Mouse (Mus musculus) neural tube, postnatal 0 days (tissue): ENCODE measurements around the gene Ang2. TPM values are rescaled to one million over a fixed set of nuclear protein-coding genes. Genes with fewer than 3 reads are reported as not detected.

Source experiments
- polyA plus RNA-seq: library from polyadenylated mRNA; unstranded; fragments of >200 nt; fragmentation: Nextera tagmentation; extraction: Ambion mirVana; gene quantifications from 2 replicates; pipeline ENCODE4 v1.2.1, GENCODE M21; 2015

The Ang2 gene
- polyA plus RNA-seq = not detected in 2 replicates

DNA sequence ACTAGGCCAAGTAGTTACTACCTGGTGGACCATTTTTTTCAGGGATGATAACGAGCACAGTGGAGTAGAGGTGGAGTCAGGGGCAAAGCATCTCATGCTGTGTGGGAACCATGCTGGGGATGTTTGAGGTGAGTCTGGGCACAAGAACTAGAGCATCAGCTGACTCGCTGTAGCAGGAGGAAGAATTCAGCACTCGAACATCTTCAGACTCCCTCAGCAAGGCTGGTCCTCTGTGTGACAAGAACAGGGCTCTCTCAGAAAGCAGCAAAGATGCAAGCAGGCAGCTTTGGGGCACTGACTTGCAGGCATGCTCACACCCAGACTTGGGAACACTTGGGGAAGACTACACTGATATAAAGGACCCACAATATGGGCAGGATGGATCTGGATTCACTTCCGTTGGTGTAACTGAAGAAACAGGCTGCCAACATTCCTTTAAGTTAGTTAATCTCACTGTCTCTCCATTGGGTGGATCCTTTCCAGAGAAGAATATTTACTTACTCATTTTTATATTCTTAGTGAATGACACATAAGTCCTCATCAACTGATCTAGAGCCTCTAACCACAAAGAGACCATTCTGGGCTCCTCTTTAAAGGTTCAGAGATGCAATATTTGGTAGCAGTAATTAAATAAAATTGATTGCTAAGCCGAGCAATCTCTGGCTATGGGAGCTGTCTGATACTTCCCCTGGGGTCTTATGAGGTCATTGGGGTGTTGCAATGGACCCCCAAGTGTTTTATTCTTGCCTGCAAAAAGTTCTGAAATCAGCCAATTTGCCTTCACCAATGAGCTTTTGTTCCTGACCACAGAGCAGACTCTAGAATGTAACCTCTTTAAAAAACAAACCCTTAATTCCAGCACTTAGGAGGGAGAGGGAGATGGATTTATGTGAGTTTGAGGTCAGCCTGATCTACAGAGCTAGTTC, at the start of gene Ang2:
Gene Ang2, minus strand, starts transcription at position 51 of the 926 bp plus-strand sequence.

DNA sequence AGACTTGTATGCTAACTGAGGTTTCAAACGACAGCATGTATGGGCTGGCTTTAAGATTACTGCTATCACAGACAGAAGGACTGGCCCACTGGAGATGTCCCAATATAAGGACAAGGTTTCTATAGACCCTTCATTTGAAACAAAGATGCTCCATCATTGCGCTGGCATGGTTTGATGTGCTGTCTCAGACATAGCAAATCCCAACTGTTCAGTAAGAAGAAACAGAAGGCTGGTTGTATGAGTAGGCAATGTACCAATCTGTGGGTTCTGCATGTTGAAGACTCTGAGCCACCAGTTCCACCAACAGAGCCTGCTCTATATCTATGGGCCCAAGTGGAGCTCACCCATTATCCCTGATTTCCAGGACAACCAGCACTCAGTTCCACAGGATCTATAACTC, 4.2 kb upstream of the Ang2 start, which contains the start of gene Ear14:
Gene Ear14, plus strand, starts transcription at position 277 of the 400 bp plus-strand sequence.

DNA sequence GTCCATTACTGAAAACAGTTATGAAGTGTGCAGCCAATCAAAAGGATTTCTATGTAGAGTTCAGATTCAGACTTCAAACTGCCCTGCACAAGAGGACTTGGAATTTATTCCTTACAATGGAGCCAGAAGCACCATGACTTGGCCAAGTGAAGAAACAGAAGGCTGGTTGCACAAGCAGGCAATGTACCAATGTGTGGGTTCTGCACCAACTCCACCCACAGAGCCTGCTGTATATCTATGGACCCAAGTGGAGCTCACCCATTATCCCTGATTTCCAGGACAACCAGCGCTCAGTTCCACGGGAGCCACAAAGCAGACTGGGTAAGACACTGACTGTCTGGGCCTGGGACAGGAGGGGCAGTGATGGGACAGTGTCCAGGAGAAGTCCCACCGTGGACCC, 37.0 kb downstream of the Ang2 start, which contains the start of gene Rnase2b:
Gene Rnase2b, plus strand, starts transcription at position 285 of the 400 bp plus-strand sequence.

DNA sequence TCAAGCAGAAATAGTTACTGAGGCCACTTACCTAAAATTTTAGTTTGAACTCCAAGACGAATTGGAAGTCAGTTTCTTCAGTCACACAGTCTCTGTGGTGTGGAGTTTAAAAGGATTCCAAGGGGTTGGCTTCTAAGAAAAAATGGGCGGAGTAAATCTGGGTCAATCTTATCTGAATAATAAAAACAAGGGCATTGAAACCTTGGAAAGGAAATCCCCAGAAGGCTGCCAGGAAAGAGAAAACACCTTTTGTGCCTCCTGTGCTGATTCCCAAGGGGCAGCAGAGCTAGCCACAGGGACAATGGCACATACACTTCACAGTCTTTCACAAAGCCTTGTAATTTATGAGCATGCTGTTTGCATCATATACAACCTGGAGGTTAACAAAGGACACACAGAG, 52.3 kb downstream of the Ang2 start, which contains the start of gene Rnase1:
Gene Rnase1, minus strand, starts transcription at position 101 of the 400 bp plus-strand sequence.

Other genes starting within 250 kb of the Ang2 start
- 1.1 and 1.5 TPM in 2 replicates for gene Pnp2, start 243.2 kb downstream of the Ang2 start, polyA plus RNA-seq
- gene Rnase10, start 191.4 kb downstream of the Ang2 start, polyA plus RNA-seq = 0.13 TPM in 1 of 2 replicates, not detected in the other
- not detected in 2 replicates for gene Rnase9, start 157.3 kb downstream of the Ang2 start, polyA plus RNA-seq
- gene Rnase11, start 149.0 kb downstream of the Ang2 start, polyA plus RNA-seq = not detected in 2 replicates
- not detected in 2 replicates for gene Rnase12, start 141.5 kb downstream of the Ang2 start, polyA plus RNA-seq
- gene Olfr750, start 124.7 kb downstream of the Ang2 start, polyA plus RNA-seq = 0.06 TPM in 1 of 2 replicates, not detected in the other
- gene Rnase4, start 108.1 kb downstream of the Ang2 start, polyA plus RNA-seq = 28.1 and 29.2 TPM in 2 replicates
- gene Ang, start 108.0 kb downstream of the Ang2 start, polyA plus RNA-seq = 5.1 and 5.8 TPM in 2 replicates
- gene Eddm3b, start 84.7 kb downstream of the Ang2 start, polyA plus RNA-seq = not detected in 2 replicates
- gene Rnase6, start 75.2 kb downstream of the Ang2 start, polyA plus RNA-seq = 0.62 and 0.72 TPM in 2 replicates
- gene Rnase1, start 52.4 kb downstream of the Ang2 start, polyA plus RNA-seq = 0.71 and 1.2 TPM in 2 replicates
- not detected in 2 replicates for gene Rnase2b, start 36.9 kb downstream of the Ang2 start, polyA plus RNA-seq
- not detected in 2 replicates for gene Ear14, start 4.2 kb upstream of the Ang2 start, polyA plus RNA-seq
- not detected in 2 replicates for gene Rnase2a, start 57.0 kb upstream of the Ang2 start, polyA plus RNA-seq
- gene Gm7247, start 162.6 kb upstream of the Ang2 start, polyA plus RNA-seq = not detected in 2 replicates
- gene Vmn2r88, start 211.7 kb upstream of the Ang2 start, polyA plus RNA-seq = not detected in 2 replicates